Mouse (Mus musculus): ENCODE results near the gene Rspry1.

DNA sequence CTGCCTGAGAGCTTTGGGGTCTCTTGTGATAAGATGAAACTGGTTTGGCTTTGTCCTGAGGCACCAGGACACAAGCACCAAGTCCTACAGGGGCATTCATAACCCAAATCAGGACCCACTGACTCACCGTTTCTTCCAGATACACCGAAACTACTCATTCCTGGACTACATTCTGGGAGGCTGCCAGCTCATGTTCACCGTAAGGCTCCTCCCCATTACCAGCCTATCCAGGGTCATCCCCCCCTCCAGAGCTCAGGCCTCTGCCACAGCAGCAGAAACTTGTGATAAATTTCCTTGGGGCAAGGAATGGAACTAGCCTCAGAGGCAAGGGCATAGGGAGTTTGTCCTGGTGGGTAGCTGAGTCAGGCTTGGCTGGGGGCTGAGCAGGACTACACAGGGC is 44.5 kb upstream of the Rspry1 start:
- TF ChIP-seq CTCF (IDR thresholded peaks at IDR 0.05; ENCODE audit: low read depth) (no peak), EP300 (optimal IDR thresholded peaks at IDR 0.05) (no peak)

Data from stomach, postnatal 0 days (tissue).